Mouse (Mus musculus) 416B (cell line): ENCODE measurements around the gene Trak1.

ENCODE experiments used
- DNase-seq: peaks from one replicate; pipeline ENCODE4 v3.0.0; 2011; ENCODE audit warnings: low read depth

The Trak1 gene

GRCm38 (mm10) chr9:121487216-121487615 lies 189.9 kb downstream of the Trak1 start:
- no peak for DNase-seq

GRCm38 (mm10) chr9:121491592-121492240 lies 194.4 kb downstream of the Trak1 start:
- DNase-seq, result no peak

- DNase-seq, result no peak
Measured at GRCm38 (mm10) chr9:121494006-121494767, 196.9 kb downstream of the Trak1 start.

GRCm38 (mm10) chr9:121495529-121495928 lies 198.2 kb downstream of the Trak1 start, which contains the start of gene Cck:
Gene Cck (minus strand): TSS chr9:121495694.
- no peak for DNase-seq

- no peak for DNase-seq
Measured at GRCm38 (mm10) chr9:121496102-121496501, 198.8 kb downstream of the Trak1 start.

- DNase-seq, result no peak
Measured at GRCm38 (mm10) chr9:121505346-121505745, 208.0 kb downstream of the Trak1 start.

GRCm38 (mm10) chr9:121506478-121507180 lies 209.3 kb downstream of the Trak1 start:
- DNase-seq, result no peak

- DNase-seq, result no peak
Measured at GRCm38 (mm10) chr9:121511911-121512310, 214.6 kb downstream of the Trak1 start.

- DNase-seq, result no peak
Measured at GRCm38 (mm10) chr9:121514462-121514861, 217.2 kb downstream of the Trak1 start.

GRCm38 (mm10) chr9:121520047-121520446 lies 222.7 kb downstream of the Trak1 start:
- no peak for DNase-seq
